Mouse (Mus musculus) left cerebral cortex, adult 11 months (tissue): ENCODE measurements around the gene Rbm18.
A peak's percentile ranks its signal among the peaks of the same experiment; 100 is the strongest.
"Not testable (repeated sequence)": the region's sequence is repeated elsewhere in the genome, so short reads cannot be mapped to it uniquely, and the experiment has no call there.

Experiments
- DNase-seq: peaks from one replicate; pipeline ENCODE4 v3.0.0; 2022; ENCODE audit warnings: low spot score

Gene Rbm18

DNA sequence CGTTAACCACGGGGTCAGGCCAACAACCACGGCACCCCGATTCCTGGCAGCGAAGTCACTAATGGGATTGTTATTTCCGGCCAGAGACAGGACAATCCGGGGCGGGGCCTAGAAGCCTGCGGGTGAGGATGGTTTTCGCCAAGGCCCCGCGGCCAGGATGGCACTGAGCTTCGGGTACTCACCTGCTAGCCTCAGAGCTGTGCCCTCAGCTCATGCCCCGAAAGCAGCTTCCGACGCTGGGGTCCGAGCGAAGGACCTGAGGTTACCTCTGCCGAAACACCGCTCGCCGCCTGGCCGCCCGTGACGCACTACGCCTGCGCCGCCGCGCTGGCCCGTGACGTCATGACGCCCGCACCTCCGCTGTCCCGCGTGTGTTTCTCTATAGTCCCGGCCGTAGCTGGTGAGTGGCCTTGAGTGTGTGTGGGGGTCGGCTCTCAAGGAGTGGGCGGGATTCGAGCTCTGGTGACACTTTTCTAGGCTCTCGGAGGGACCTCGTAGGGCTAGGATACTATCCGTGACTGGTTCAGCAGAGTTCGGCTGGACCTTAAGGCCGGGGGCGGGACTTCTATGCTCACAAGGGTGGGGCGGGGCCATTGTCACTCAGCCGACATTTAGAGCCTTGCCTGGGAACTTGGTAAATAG, at the start of gene Rbm18, which contains the start of gene Mrrf:
Gene Rbm18 (minus strand): TSS at position 474 of the 642 bp plus-strand sequence.
Gene Mrrf (plus strand): TSS at position 90 of the 642 bp plus-strand sequence.
- DNase-seq: peak; percentile 91

DNA sequence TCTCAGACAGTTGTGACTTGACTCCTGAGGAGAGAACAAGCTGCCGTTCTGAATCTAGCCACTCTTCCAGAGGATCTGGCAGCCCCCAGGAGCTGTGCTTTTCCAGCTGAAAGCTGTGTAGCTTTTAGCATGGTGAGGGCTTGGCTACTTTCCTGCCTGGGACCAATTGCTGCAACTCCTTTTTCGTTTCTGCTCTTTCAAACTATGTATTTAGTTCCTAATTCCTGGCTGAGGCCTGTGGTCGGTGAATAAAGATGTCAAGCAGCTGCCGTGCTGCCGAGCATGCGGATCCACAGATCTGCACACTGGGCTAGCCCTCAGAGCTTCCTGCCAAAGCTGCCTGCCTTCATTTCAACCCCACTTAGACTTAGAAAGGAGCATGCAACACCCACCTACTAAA, 48.3 kb upstream of the Rbm18 start:
- no peak for DNase-seq

DNA sequence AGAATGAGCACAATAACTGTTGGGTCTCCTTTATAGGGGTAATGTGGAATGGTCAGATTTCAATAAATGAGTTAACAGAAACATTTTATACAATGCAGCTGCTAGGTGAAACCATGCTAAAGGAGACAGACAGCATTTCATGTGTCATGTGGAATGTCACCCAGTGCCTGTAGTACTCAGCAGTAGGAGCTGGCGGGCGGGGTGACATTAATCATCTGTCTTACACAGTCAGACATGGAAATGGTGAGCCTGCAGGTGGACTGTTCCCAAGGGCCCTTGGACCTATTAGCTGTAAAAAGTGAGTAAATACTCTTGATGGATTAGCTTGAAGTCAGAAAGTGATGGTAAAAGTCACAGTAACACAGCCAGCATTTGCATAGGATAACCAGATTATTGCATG, 47.6 kb upstream of the Rbm18 start:
- no peak for DNase-seq

DNA sequence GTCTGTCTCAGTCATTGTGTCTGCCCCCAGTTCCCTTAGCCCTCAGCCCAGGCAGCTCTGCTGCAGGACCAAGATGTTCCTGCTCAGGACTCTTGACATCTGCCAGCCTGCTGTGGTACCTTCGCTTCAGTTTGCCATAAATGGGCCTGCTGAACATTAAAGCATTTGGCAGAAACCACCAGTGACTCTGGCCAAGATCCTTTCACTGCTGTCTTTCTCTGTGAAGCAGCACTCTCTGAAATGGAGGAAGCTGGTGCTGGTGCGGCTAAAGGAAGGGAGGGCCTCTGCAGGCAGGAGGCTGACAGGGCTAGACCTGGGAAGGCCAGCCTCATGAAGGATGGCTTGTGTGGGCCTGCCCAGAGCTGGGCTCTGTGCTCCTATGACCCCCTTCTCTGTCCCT, 46.7 kb upstream of the Rbm18 start:
- no peak for DNase-seq

DNA sequence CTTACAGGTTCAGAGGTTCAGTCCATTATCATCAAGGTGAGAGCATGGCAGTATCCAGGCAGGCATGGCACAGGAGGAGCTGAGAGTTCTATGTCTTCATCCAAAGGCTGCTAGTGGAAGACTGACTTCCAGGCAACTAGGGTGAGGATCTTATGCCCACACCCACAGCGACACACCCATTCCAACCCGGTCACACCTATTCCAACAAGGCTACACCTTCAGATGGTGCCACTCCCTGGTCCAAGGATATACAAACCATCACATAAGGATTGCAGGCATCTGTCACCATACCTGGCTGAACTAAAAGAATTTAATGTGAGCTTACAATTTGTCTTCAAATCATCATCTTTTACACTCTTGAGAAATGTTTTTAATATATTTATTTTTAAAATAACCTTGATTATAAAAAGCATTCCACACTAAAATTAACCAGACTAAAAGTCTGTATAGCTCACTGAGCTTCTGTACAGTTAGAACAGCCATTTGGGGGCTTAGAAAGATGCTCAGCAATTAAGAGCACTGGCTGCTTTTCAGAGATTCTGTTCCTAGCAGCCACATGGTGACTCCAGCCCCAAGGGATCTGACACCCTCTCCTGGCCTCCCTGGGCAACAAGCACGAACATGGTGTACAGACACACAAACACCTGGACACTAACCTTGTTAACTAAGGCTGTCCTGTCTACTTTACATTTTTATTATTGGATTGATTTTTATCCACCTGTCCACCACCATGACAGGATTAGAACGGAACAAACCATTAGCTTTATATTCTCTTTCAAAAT, 45.2 kb upstream of the Rbm18 start:
- DNase-seq: not testable (repeated sequence)

DNA sequence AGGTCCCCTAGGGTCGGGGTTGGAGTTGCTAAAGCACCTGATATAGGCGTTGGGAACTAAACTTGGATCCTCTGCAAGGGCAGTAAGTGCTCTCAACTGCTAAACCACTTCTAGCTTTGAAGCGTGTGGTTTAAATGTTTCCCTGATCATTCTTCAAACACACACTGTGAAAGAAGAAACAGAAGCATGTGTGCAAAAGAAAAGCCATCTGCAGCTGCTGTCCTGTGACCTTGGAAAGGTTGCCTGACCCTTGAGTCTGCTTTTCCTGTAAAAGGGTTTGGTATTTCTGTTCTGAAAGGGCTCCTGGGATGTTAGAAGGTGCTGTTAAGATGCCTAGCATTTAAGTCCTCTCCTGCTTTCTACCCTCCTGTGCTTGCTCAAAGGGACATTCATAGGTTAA, 42.9 kb upstream of the Rbm18 start:
- no peak for DNase-seq

DNA sequence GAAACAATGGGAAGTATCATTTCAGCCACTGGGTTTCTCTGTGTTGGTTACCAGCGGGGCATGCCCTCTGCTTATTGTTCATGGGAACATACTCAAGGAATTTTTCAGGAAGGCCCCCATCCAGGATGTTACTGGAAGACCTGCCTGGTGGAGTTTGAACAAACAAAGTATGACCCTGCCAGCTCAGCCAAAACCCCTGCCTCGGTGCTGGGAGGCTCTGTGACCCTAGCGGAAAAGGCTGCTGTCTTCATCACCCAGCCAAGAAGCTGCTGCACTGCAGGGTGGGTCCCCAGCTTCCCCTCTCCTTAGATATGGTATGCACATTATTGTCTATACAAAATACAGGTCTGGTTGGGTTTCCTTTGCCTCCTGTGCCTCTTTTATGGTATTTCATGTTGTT, 36.0 kb upstream of the Rbm18 start:
- no peak for DNase-seq

DNA sequence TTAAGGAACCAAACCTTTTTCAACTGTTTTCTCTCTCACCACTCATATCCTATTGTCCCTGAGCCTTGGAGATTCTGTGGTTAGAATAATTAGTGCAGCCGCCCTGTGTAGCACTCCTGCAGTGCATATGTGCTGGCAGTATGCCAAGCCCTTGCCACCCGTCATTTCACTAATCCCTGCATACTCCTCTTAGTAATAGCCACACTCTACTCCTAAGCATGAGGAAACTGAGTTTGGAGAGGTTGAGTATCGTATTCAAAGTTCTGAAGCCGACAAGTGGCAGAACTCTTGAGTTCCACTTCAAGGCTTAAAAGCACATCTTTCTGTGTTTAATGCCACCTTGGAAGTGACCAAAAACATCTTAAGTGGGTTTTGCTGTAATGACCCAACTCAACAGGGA, 35.6 kb upstream of the Rbm18 start:
- no peak for DNase-seq

DNA sequence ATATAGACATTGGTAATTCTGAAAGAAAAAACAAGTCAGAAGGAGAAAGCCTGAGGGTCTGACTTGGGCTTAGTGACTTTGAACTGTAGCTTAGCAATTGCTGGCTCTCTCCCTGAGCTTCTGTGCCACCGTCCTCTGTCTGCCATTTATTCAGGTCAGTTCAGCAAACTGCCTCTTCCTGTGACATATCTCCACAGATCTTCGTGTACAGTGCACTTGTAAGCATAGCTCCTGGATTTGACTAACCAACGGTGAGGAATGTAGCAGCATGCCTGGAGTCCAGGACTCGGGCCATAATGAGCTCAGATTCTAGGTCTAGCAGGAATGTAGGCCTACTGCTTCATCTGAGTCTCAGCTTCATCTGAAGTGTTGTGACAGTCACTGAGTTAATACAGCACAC, 32.6 kb upstream of the Rbm18 start:
- DNase-seq: no peak

DNA sequence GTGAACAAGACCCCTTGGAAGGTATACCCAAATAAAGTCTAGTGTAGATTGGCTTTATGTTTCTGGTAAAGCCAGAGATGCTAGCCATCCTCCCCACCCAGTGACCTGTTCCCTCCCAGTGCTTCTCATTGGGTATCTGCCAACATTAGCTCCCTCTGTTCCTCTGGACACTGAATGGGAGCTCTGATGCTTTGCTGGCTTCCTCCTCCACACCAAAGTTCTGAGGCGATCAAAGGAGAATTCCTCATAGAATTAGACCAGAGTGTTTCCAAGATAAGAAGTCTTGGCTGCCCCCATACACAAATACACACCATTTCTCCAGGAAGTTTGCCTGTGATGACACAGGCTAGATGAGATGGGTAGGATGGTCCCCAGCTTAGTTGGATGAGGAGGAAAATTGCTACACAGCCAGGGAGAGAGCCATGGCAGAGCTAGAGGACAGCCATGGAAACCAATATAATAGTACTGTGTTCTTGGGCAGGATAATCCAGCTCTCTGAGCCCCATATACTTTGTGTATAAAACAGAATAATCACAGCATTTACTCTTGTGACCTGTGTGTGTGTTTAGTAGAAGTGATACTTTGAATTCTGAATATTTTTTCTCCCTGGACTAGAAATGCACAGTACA, 31.5 kb upstream of the Rbm18 start:
- DNase-seq: no peak

DNA sequence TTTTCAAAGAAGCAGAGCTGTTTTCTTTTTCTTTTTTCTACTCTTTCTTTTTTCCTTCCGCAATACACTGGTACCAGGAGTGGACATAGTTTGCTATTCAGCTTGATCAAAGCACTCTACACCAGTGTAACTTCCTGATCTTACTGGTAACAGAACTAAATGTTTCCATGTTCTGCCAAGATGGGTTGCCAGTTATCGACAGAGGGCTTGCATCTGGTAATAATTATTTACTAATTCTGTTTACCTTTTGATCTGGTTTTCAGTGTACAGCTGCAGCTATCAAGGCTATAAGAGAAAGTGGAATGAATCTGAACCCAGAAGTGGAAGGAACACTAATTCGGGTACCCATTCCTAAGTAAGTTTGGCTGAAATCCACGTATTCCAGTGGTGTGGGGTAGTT, 22.8 kb upstream of the Rbm18 start:
- no peak for DNase-seq

DNA sequence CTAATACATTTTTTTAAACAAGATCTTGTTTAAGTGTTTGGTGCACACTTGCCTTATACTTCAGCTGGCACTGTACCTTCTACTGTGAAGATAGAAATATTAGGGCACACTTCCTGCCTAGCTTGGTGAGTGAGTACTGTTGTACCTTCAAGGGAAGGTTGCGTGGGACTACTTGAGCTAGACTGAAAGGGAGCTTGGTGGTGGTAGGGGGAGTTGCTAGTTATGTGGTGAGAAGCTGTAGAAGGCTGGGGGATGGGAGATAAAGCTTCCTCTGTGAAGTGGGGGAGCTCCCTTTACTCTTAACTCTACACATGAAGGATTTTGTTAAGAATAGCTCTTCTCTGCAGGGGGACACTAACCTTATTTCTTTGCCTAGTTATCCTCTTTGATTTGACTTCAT, 20.9 kb upstream of the Rbm18 start:
- DNase-seq: no peak

DNA sequence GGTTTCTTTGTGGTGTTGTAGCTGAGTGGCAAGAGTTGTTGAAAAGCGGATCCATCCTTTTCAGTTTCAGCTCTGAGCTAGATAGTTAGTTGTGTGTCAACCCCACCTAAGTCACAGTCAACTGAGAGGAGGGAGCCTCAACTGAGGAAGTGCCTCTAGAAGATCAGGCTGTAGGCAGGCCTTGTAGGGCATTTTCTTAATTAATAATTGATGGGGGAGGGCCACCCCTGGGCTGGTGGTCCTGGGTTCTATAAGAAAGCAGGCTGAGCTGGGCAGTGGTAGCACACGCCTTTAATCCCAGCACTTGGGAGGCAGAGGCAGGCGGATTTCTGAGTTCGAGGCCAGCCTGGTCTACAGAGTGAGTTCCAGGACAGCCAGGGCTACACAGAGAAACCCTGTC, 15.8 kb upstream of the Rbm18 start:
- not testable (repeated sequence) for DNase-seq

DNA sequence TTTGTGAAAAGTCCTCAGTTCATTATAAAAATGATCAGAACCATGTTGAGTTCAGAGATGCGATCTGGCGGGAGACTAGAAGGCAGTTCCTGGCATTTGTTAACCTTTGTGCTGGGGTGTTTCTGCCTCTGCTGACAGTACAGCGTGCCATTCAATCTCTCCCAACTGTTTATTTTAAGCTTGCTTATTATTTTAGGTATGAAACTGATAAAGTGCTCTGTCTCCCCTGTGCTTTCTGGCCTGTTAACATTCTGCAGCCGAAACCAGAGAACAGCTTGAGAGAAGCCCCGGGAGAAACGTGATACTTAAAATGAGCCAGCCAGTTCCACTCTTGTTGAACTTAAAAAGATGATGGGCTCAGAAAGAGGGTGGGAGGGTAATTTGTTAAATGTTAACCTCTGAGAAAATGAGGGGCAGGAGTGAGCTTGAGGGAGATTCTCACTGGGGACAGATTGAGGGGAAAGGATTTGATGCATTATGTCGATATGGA, 12.3 kb upstream of the Rbm18 start:
- no peak for DNase-seq

DNA sequence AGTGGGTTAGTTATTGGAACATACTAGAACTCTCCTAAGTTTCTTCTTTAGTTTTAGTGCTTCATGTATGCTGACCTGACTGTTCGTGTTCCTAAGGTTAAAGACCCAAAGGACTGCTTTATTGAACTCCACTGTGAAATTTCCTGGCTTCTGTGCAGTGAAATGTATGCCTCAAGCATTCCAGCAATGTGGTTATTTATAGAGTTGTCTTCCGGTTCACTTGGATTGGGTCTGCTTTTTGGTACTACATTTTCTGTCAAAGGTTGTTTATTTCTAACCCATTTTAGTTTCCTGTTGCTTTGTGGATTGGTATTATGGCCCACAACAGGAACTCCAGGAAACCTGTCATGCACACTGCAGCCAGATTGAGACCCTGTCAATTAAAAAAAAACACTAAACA, 2.5 kb upstream of the Rbm18 start:
- no peak for DNase-seq

DNA sequence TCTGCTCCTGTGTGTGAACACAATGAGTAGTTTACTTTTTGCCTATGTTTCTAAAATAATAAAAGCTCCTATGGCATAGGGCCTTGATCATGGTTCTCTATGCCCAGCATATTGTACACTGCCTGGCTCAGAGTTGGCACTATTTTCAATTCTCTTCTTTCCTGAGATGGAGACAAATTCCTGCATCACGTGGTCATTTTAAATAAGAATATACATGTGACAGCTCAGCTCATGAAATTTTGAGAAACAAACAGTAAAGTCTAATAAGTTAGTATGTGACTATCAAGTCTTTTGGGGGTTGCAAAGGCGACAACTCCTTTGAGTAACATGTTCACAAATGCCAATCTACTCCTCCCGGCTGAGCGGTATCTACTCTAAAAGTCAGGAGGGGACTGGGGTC, 686 bp downstream of the Rbm18 start:
- no peak for DNase-seq

DNA sequence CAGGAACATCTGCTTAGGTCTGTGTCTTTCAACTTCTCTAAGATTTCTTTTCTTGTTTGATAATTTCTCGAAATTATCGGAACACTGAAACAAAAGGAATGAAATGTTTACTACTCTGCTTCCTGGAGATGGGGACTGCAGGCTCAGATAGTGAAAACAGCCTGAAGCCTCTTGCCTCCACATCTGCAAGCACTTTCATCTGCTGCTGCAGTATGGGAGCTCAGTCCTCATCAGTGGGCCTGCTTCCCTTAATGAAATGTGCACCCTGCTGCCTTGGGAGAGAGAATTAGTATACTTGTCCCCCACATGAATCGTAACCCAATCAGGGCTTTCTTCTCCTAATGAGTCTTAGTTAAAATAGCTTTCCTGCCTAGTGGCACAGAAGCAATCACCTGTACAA, 7.5 kb downstream of the Rbm18 start:
- DNase-seq: no peak

DNA sequence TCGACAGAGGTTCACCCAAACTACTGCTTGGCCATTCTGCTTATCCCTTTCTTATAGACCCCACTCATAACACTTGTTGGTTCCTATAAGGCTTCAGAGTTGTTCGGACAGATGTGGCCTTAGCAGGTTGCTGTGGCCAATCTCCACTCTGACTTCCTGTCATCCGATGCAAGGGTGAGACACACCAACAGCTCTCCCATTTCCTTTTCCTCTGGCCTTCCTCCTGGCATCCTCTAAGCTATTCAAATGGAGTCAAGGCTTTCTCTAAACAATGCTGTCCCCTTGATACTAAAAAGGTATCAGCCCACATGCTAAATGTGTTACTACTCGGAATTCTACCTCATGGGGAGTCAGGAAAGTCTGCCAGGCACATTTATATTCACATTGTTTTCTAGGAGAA, 8.6 kb downstream of the Rbm18 start:
- no peak for DNase-seq

DNA sequence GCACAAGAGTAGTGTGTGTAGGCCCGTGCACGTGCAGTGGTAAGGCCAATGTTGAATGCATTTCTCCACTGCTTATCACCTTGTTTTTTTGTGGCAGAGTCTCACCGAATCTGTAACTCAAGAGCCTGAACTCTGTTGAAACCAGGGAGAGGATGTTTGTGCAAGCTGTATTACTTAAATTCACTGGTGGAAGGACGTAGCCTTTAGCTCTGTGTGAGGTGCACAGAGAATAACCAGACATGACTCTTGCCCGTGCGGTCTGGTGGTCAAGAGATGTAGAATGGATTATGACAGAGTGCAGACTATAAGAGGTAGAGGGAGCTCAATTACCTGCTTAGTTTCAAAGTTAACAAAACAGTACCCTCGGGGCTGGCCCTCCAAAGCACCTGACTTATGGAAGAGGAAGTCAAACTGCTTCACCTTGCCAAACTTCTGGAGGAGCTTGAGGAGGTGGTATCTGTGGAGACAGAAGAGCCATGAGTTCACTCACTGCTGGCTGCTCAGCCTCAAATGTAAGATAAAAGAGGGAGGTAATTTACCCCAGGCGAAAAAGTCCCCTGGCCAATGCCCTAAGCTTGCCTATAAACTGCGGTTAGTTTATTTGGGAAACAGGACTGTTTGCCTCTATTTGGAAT, 9.7 kb downstream of the Rbm18 start:
- DNase-seq: no peak

DNA sequence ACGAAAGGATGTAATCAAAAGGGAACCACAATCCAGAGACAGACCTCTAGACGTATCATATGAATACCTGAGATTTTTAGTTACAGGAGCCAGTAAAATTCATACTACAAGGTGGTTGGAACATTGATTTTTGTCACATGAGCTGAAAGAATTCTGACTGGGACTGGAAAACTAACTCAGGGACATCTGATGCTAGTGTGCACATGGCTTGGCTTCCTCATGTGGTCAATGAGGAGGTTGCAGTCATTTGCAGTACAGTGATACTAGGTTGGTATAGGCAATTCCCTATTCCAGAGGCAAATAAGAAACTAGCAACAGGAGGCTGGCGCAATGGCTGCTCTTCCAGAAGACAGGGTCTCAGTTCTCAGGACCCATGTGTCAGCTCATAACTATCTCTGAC, 23.9 kb downstream of the Rbm18 start:
- no peak for DNase-seq

DNA sequence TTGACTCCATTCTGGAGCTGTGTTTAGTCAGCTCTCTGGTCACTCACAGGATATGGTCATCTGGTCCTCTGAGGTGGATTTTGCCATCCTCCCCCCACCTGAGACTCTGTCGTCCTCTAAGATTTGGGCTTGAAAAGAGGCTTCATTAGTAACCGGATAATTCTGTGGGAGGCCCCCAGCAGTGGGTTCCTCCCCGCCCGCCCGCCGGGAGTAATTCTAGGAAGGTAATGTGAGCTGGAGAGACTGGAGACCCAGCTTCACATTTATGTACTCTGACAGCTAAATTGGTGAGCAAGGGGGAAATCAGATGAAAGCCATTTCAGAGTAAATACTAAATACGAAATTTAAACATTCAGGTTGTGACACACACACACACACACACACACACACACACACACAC, 28.0 kb downstream of the Rbm18 start:
- no peak for DNase-seq

DNA sequence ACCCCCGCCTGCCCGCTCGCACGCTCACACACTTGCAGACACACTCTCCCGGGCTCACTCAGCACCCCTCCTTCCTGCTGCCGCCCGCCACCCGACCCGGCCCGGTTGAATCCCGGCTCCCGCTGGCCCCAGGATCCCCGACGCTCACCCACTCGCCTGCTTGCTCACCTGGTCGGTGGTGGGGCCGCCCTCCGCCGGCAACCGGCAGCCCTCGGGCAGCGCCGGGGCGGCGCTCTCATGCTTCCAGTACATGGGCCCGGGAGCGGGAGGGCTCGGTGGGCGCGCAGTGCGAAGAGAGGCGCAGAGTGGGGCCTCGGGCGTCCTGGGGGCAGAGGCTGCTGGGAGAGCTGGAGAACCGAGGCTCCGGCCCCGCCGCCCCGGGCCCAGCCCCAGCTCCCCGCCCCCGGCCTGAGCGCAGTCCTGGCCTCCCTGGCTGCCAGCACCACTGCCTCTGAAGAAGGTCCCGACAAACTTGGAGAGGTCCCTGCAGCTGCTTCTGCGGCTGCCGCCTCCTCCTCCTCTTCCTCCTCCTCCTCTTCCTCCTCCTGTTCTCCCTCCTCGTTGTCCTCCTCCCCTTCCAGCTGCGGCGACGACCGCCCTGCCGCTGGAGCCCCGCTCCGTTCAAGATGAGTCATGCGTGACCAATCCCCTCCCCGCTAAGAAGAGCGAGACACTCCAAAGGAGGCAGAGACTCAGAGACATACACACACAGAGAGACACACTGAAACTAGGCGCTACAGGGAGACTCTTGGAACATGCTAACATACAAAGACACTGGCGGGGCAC, 31.4 kb downstream of the Rbm18 start, which contains the start of gene Lhx6:
Gene Lhx6 (minus strand): TSS at position 453 of the 786 bp plus-strand sequence.
- no peak for DNase-seq
